Mouse (Mus musculus) urinary bladder, postnatal 36 days (tissue): Measurements from ENCODE around the gene 4931414P19Rik.

ENCODE experiments used
- DNase-seq, 2 experiments: peaks; one replicate each; pipeline ENCODE4 v3.0.0; 2022; ENCODE audit warnings: low spot score in 2 of 2, mixed read lengths in 1 of 2

4931414P19Rik gene

GRCm38 (mm10) chr14:54544703-54545102, 61.1 kb downstream of the 4931414P19Rik start:
- no peak for DNase-seq

GRCm38 (mm10) chr14:54540771-54541170, 65.0 kb downstream of the 4931414P19Rik start:
- DNase-seq: no peak

GRCm38 (mm10) chr14:54538580-54538979, 67.2 kb downstream of the 4931414P19Rik start:
- DNase-seq: no peak
